Mouse (Mus musculus): ENCODE measurements around the gene Rrp1.
A peak's percentile ranks its signal among the peaks of the same experiment; 100 is the strongest.

DNA sequence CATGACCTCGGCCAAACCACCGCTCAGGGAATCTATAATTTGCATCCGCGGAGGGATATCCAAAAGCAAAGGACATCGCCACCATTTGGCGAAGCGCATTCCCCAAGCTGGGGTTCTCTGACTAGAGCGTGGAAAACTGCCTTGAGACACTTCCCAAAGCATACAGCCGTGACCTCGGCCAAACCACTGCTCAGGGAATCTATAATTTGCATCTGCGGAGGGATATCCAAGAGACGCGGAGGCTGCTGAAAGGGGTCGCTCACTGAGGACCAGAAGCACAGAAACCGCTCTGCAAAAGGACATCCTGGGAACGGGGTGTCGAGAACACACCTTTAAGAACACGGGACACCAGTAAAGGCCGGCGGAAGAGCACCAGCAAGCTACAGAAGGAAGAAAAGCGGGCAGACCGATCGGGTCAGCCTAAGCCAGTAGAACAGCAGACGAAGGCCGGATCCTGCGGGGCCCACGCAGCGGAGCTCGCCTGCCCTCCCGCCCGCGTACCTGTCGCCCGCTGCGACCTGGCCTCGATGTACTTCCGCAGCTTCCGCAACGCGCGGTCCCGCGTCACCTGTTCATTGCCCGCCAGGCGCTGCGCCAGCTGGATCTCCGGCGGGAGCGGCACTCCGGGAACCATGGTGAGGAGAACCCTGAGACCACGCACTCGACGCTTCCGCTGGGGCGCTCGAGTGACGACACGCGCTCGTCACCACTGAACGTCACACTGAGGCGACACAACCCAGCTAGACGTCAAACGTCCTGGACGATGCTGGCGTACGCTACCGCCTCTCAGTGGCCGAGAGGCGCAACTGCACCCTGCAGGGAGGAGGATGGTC lies at the start of gene Rrp1:
- TF ChIP-seq TBP (IDR thresholded peaks at IDR 0.05; ENCODE audit: low read depth, low read length), result peak; percentile 69
- peak; percentile 92 to 100 (median 97) for TF ChIP-seq CTCF (IDR thresholded peaks at IDR 0.05 in 2 of 3, conservative IDR thresholded peaks at IDR 0.05 in 1 of 3; ENCODE audit: control insufficient read depth in 1 of 3, insufficient read depth in 1 of 3, low read depth in 2 of 3, low read length in 3 of 3, poor library complexity in 1 of 3, severe bottlenecking in 1 of 3)
- TF ChIP-seq CHD2 (IDR thresholded peaks at IDR 0.05; ENCODE audit: low read length), result no peak
- TF ChIP-seq POLR2A (IDR thresholded peaks at IDR 0.05; ENCODE audit: control insufficient read depth in 1 of 2, insufficient read depth in 1 of 2, low read depth in 1 of 2, low read length in 2 of 2, poor library complexity in 1 of 2), result peak; percentile 62 to 88; a peak in 2 of 4 replicates
- peak; percentile 52; the same call in 1 of the 2 replicates for TF ChIP-seq USF1 (IDR thresholded peaks at IDR 0.05; ENCODE audit: low read depth, low read length)
- TF ChIP-seq MEF2A (IDR thresholded peaks at IDR 0.05; ENCODE audit: extremely low read depth, insufficient replicate concordance, low read depth, low read length, poor library complexity, severe bottlenecking), result no peak
- peak; percentile 96 for TF ChIP-seq HCFC1 (IDR thresholded peaks at IDR 0.05; ENCODE audit: low read depth, low read length)
